In the genomic region with DNA sequence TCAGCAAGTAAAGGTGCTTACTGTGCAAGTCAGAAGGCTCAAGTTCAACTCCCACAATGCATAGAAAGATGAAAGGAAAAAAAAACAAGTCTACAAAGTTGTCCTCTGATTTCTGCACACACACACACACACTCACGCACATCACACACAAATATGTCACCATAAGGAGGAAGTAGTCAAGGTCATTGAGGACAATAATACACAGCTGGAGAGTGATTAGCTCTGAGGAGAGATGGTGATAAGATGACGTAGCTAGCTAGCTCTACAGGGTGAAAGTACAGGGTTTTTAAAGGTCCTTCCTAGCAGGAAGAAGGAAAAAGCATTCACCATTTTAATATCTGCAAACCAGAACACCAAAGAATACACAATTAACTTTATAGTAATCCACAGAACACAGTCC, we compare ENCODE assay signal across 27 mouse cellular contexts. TPM values are rescaled to one million over a fixed set of nuclear protein-coding genes. Genes with fewer than 3 reads are reported as not detected.
A peak's percentile ranks its signal among the peaks of the same experiment; 100 is the strongest.
DNase-seq lines count a peak whose midpoint lies in the region; ATAC-seq and TF ChIP-seq lines count a peak whose summit lies in the region.
"Had no signal": no experiment of that assay in that cellular context is flagged by ENCODE, and none has a peak within 500 bp of the region (broad histone marks: within the 10 kb centered on the region; RNA-seq: fewer than 3 reads in every experiment).

No protein-coding gene starts in this region.

- H3K79me2 ChIP-seq in heart, adult 2 months (replicated peaks; ENCODE audit: control insufficient read depth, insufficient read depth, low read length) = peaks cover 3% of the 10 kb centered on the region; the same call in 1 of the 2 replicates

- 0 out of 2 replicates have a peak, but pooled peaks cover 3% of the 10 kb centered on the region for H3K9me3 ChIP-seq in heart, embryonic 14.5 days (ENCODE audit: control insufficient read depth, low read length)
- H3K9me3 ChIP-seq in intestine, postnatal 0 days (ENCODE audit: control insufficient read depth) = no peaks in the 10 kb centered on the region
- H3K9me3 ChIP-seq: embryonic facial prominence, embryonic 15.5 days; hindbrain, embryonic 15.5 days; limb, embryonic 12.5 days had no signal

- WGBS in heart, adult 2 months = 21% methylated on average over 2 of the region's 2 CpGs
- WGBS in heart, embryonic 14.5 days = 41% methylated on average over 2 of the region's 2 CpGs
- 47% methylated on average over 2 of the region's 2 CpGs for WGBS in kidney, adult 2 months
- 29% methylated on average over 2 of the region's 2 CpGs for WGBS in intestine, postnatal 0 days

- peaks cover 4% of the 10 kb centered on the region for H3K36me3 ChIP-seq in heart, adult 2 months (ENCODE audit: control insufficient read depth, insufficient read depth, low read length)
- peaks cover 3% of the 10 kb centered on the region for H3K36me3 ChIP-seq in heart, embryonic 14.5 days (ENCODE audit: control insufficient read depth, insufficient read depth, low read length)
- H3K36me3 ChIP-seq in kidney, adult 2 months (ENCODE audit: control insufficient read depth, insufficient read depth, low read length) = no peaks in the 10 kb centered on the region
- H3K36me3 ChIP-seq in intestine, postnatal 0 days (ENCODE audit: control insufficient read depth, insufficient read depth) = no peaks in the 10 kb centered on the region
- H3K36me3 ChIP-seq: embryonic facial prominence, embryonic 15.5 days; hindbrain, embryonic 15.5 days; limb, embryonic 12.5 days had no signal

- peak overlapping the region; percentile 81 for H3K27ac ChIP-seq in heart, adult 2 months
- peak overlapping the region; percentile 79 to 95 for H3K27ac ChIP-seq in heart, embryonic 14.5 days (replicated peaks in 1 of 2; ENCODE audit: control insufficient read depth in 1 of 2, insufficient read depth in 1 of 2, low read depth in 2 of 2, low read length in 2 of 2)
- peak overlapping the region; percentile 97 for H3K27ac ChIP-seq in kidney, adult 2 months (ENCODE audit: insufficient read depth, low read depth, low read length)
- peak overlapping the region; percentile 85 for H3K27ac ChIP-seq in intestine, postnatal 0 days (ENCODE audit: low read depth, low read length)
- H3K27ac ChIP-seq: embryonic facial prominence, embryonic 15.5 days; forebrain, embryonic 13.5 days; hindbrain, embryonic 15.5 days; layer of hippocampus, adult 2 months; left cerebral cortex, adult 2 months; limb, embryonic 12.5 days had no signal

- no peak overlapping the region for H3K4me3 ChIP-seq in heart, adult 2 months
- no peak overlapping the region for H3K4me3 ChIP-seq in heart, embryonic 14.5 days (ENCODE audit: control insufficient read depth in 1 of 2, insufficient read depth in 1 of 2, low read depth in 1 of 2, low read length in 2 of 2)
- H3K4me3 ChIP-seq in kidney, adult 2 months (ENCODE audit: insufficient read depth, low read depth, low read length) = no peak overlapping the region
- no peak overlapping the region for H3K4me3 ChIP-seq in intestine, postnatal 0 days (ENCODE audit: low read depth, low read length)
- H3K4me3 ChIP-seq: embryonic facial prominence, embryonic 15.5 days; forebrain, embryonic 13.5 days; hindbrain, embryonic 15.5 days; layer of hippocampus, adult 2 months; left cerebral cortex, adult 2 months; limb, embryonic 12.5 days had no signal

- TF ChIP-seq EP300 in heart, adult 2 months (IDR thresholded peaks at IDR 0.05; ENCODE audit: insufficient read depth, low read depth, low read length) = no peak

- peaks cover 3% of the 10 kb centered on the region for H3K4me1 ChIP-seq in heart, adult 2 months (ENCODE audit: control insufficient read depth, insufficient read depth, low read length)
- H3K4me1 ChIP-seq in heart, embryonic 14.5 days (ENCODE audit: control insufficient read depth in 2 of 2, insufficient read depth in 2 of 2, low read length in 2 of 2) = peaks cover 7 to 8% of the 10 kb centered on the region in 2 experiments
- peaks cover 12% of the 10 kb centered on the region; the same call in 1 of the 2 replicates for H3K4me1 ChIP-seq in kidney, adult 2 months (ENCODE audit: control insufficient read depth, insufficient read depth, low read length)
- H3K4me1 ChIP-seq in intestine, postnatal 0 days (replicated peaks; ENCODE audit: control insufficient read depth, insufficient read depth, low read length) = no peaks in the 10 kb centered on the region

- no peak overlapping the region for H3K9ac ChIP-seq in heart, adult 2 months (ENCODE audit: low read depth, low read length)
- no peak overlapping the region for H3K9ac ChIP-seq in heart, embryonic 14.5 days (ENCODE audit: low read length)
- H3K9ac ChIP-seq in intestine, postnatal 0 days (ENCODE audit: low read depth, low read length) = no peak overlapping the region
- H3K9ac ChIP-seq: embryonic facial prominence, embryonic 15.5 days; forebrain, embryonic 13.5 days; hindbrain, embryonic 15.5 days; limb, embryonic 12.5 days; liver, postnatal 0 days had no signal

- ATAC-seq in heart, embryonic 14.5 days (ENCODE audit: insufficient number of reproducible peaks, insufficient read depth, low FRiP score, low read depth) = no peak
- ATAC-seq in intestine, postnatal 0 days = peak; percentile 17; the same call in 1 of the 2 replicates
- ATAC-seq: forebrain, embryonic 13.5 days; inflammation-experienced regulatory T-cells, adult 6 months; liver, postnatal 0 days; midbrain, embryonic 16.5 days had no signal

- H3K4me2 ChIP-seq in heart, embryonic 14.5 days (ENCODE audit: low read length) = no peak overlapping the region
- H3K4me2 ChIP-seq in intestine, postnatal 0 days (replicated peaks; ENCODE audit: low read depth) = no peak overlapping the region
- H3K4me2 ChIP-seq: embryonic facial prominence, embryonic 15.5 days; forebrain, embryonic 13.5 days; hindbrain, embryonic 15.5 days; limb, embryonic 12.5 days; midbrain, embryonic 11.5 days had no signal

- TF ChIP-seq CTCF in heart, adult 2 months (IDR thresholded peaks at IDR 0.05) = no peak
- no peak for TF ChIP-seq CTCF in kidney, adult 2 months (conservative IDR thresholded peaks at IDR 0.05; ENCODE audit: insufficient read depth, insufficient read length, low read depth, low read length)
- no peak for TF ChIP-seq CTCF in intestine, postnatal 0 days (IDR thresholded peaks at IDR 0.05; ENCODE audit: low read depth)

- no peaks in the 10 kb centered on the region for H3K27me3 ChIP-seq in heart, adult 2 months (ENCODE audit: control insufficient read depth, insufficient read depth, low read length)
- no peaks in the 10 kb centered on the region for H3K27me3 ChIP-seq in heart, embryonic 14.5 days (ENCODE audit: control insufficient read depth, insufficient read depth, low read length)
- no peaks in the 10 kb centered on the region for H3K27me3 ChIP-seq in kidney, adult 2 months (replicated peaks; ENCODE audit: control insufficient read depth, insufficient read depth, low read length)
- H3K27me3 ChIP-seq in intestine, postnatal 0 days (replicated peaks; ENCODE audit: control insufficient read depth, insufficient read depth, low read length) = no peaks in the 10 kb centered on the region
- H3K27me3 ChIP-seq: embryonic facial prominence, embryonic 15.5 days; forebrain, embryonic 13.5 days; hindbrain, embryonic 15.5 days; limb, embryonic 12.5 days had no signal

- no peak for DNase-seq in heart, adult 2 months
- no peak for DNase-seq in heart, adult 8-10 months (ENCODE audit: low spot score)
- DNase-seq in heart, adult 11 months = no peak
- DNase-seq in kidney, adult 2 months = no peak
- no peak for DNase-seq in kidney, adult 11 months
- no peak for DNase-seq in cerebellum, postnatal 25 days
- DNase-seq: adrenal gland, postnatal 25 days; cerebellum, adult 18-20 months; cerebellum, postnatal 10 days; gastrocnemius, postnatal 25 days; liver, postnatal 0 days; lung, postnatal 36 days; right cerebral cortex, postnatal 25 days; spleen, adult 18-20 months; thymus, adult 18-20 months; thymus, postnatal 36 days had no signal

- intact Hi-C loops in heart, adult 2 months (cut with DNase I) = no loop called here

- TF ChIP-seq POLR2A in heart, adult 2 months (IDR thresholded peaks at IDR 0.05; ENCODE audit: insufficient read depth, low read depth, low read length) = no peak
- TF ChIP-seq POLR2A in kidney, adult 2 months (IDR thresholded peaks at IDR 0.05; ENCODE audit: low read depth, low read length) = no peak

RNA-seq across cellular contexts. Expression of gene Slc25a3, which starts 3.5 kb away (rescaled TPM):
- total RNA-seq in heart, adult 2 months (2021) = 1,000 to 10,000 TPM; 2,279 to 2,697 TPM
- 1,459 and 1,712 TPM in 2 replicates for polyA plus RNA-seq in heart, adult 2 months (2012; rRNA removed)
- 1,000 to 10,000 TPM; 2,608 to 2,760 (median 2,679) TPM for total RNA-seq in heart, adult 8-10 months (2022)
- 1,147 and 1,166 TPM in 2 replicates for polyA plus RNA-seq in heart, embryonic 14.5 days (2014; fragmentation: Nextera tagmentation; extraction: Ambion mirVana)
- polyA plus RNA-seq in kidney, adult 2 months (2012; rRNA removed) = 717 and 832 TPM in 2 replicates
- polyA plus RNA-seq in intestine, postnatal 0 days (2015; fragmentation: Nextera tagmentation; extraction: Ambion mirVana) = 1,127 and 1,178 TPM in 2 replicates

RNA-seq across cellular contexts. Expression of gene Ikbip, which starts 44.7 kb away (rescaled TPM):
- total RNA-seq in heart, adult 2 months (2021) = 10 to 100 TPM; 18.7 to 20.2 TPM
- 4.2 and 8.3 TPM in 2 replicates for polyA plus RNA-seq in heart, adult 2 months (2012; rRNA removed)
- total RNA-seq in heart, adult 8-10 months (2022) = 10 to 100 TPM; 19.8 to 22.9 (median 21.7) TPM
- polyA plus RNA-seq in heart, embryonic 14.5 days (2014; fragmentation: Nextera tagmentation; extraction: Ambion mirVana) = 43.7 and 48.3 TPM in 2 replicates
- 3.4 and 5.7 TPM in 2 replicates for polyA plus RNA-seq in kidney, adult 2 months (2012; rRNA removed)
- 19.4 and 23.0 TPM in 2 replicates for polyA plus RNA-seq in intestine, postnatal 0 days (2015; fragmentation: Nextera tagmentation; extraction: Ambion mirVana)

RNA-seq across cellular contexts. Expression of gene Apaf1, which starts 44.8 kb away (rescaled TPM):
- total RNA-seq in heart, adult 2 months (2021) = 1 to 10 TPM; 5.2 to 5.6 TPM
- polyA plus RNA-seq in heart, adult 2 months (2012; rRNA removed) = 3.9 and 6.4 TPM in 2 replicates
- total RNA-seq in heart, adult 8-10 months (2022) = 1 to 10 TPM; 4.3 to 7.4 (median 5.6) TPM
- 17.3 and 19.2 TPM in 2 replicates for polyA plus RNA-seq in heart, embryonic 14.5 days (2014; fragmentation: Nextera tagmentation; extraction: Ambion mirVana)
- 3.1 and 4.4 TPM in 2 replicates for polyA plus RNA-seq in kidney, adult 2 months (2012; rRNA removed)
- 26.5 and 32.4 TPM in 2 replicates for polyA plus RNA-seq in intestine, postnatal 0 days (2015; fragmentation: Nextera tagmentation; extraction: Ambion mirVana)

RNA-seq across cellular contexts. Expression of gene Tmpo, which starts 53.7 kb away (rescaled TPM):
- total RNA-seq in heart, adult 2 months (2021) = 10 to 100 TPM; 39.8 to 40.1 TPM
- 13.9 and 26.2 TPM in 2 replicates for polyA plus RNA-seq in heart, adult 2 months (2012; rRNA removed)
- 10 to 100 TPM; 36.7 to 45.0 (median 41.1) TPM for total RNA-seq in heart, adult 8-10 months (2022)
- polyA plus RNA-seq in heart, embryonic 14.5 days (2014; fragmentation: Nextera tagmentation; extraction: Ambion mirVana) = 170 and 181 TPM in 2 replicates
- polyA plus RNA-seq in kidney, adult 2 months (2012; rRNA removed) = 20.0 and 21.1 TPM in 2 replicates
- 57.7 and 59.7 TPM in 2 replicates for polyA plus RNA-seq in intestine, postnatal 0 days (2015; fragmentation: Nextera tagmentation; extraction: Ambion mirVana)
